Mouse (Mus musculus) midbrain, postnatal 0 days (tissue): ENCODE results near the gene Pepd. TPM values are rescaled to one million over a fixed set of nuclear protein-coding genes. Genes with fewer than 3 reads are reported as not detected.

ENCODE experiments used
- ATAC-seq: fragments of 200-750 bp; cut with Nextera tagmentation; 2 replicates; pipeline ENCODE4 v1.8.0; 2017; ENCODE audit warnings: moderate number of reproducible peaks, mild to moderate bottlenecking, moderate TSS enrichment, moderate library complexity; ENCODE audit not compliant: low FRiP score
- DNase-seq: peaks from one replicate; pipeline ENCODE4 v3.0.0-alpha.2; 2015; ENCODE audit warnings: low spot score
- H3K27ac ChIP-seq: fragments of 300-500 bp; sonication (generic); 2 replicates; pipeline ENCODE4 v1.5.1; 2014; ENCODE audit warnings: low read depth, mild to moderate bottlenecking, low read length, mixed read lengths
- H3K27me3 ChIP-seq: fragments of 300-500 bp; sonication (generic); 2 replicates; pipeline ENCODE4 v1.6.1; 2014; ENCODE audit warnings: low read length, control low read depth, mixed read lengths; ENCODE audit not compliant: insufficient read depth
- H3K36me3 ChIP-seq: fragments of 300-500 bp; sonication (generic); 2 replicates; pipeline ENCODE4 v1.6.1; 2014; ENCODE audit warnings: low read length, control low read depth, mixed read lengths; ENCODE audit not compliant: insufficient read depth
- H3K4me1 ChIP-seq: fragments of 300-500 bp; sonication (generic); 2 replicates; pipeline ENCODE4 v1.6.1; 2014; ENCODE audit warnings: mild to moderate bottlenecking, control low read depth, antibody characterized with exemption, low read length, mixed read lengths; ENCODE audit not compliant: insufficient read depth
- H3K4me2 ChIP-seq: fragments of 300-500 bp; sonication (generic); 2 replicates; pipeline ENCODE4 v1.6.1; 2014; ENCODE audit warnings: low read depth, mild to moderate bottlenecking, low read length, mixed read lengths; ENCODE audit not compliant: poor library complexity, severe bottlenecking
- H3K4me3 ChIP-seq: fragments of 300-500 bp; sonication (generic); 2 replicates; pipeline ENCODE4 v1.5.1; 2014; ENCODE audit warnings: low read depth, mild to moderate bottlenecking, low read length, moderate library complexity
- H3K9ac ChIP-seq: fragments of 300-500 bp; sonication (generic); replicated peaks from 2 replicates; pipeline ENCODE4 v1.6.1; 2014; ENCODE audit warnings: mild to moderate bottlenecking, low read length, moderate library complexity, mixed read lengths; ENCODE audit not compliant: poor library complexity, severe bottlenecking
- H3K9me3 ChIP-seq: fragments of 300-500 bp; sonication (generic); 2 replicates; pipeline ENCODE4 v1.6.1; 2016; ENCODE audit warnings: low read length, control low read depth
- CTCF ChIP-seq: IDR thresholded peaks from 2 replicates; pipeline ENCODE4 v1.5.1; 2016; ENCODE audit warnings: antibody characterized with exemption, mild to moderate bottlenecking
- WGBS: fragments of 180-500 bp; shearing (Covaris S2); extraction: QIAGEN DNeasy Blood & Tissue Kit; methylation state at CpG from one replicate; pipeline ENCODE4 v1.1.7; 2014; 5-methylcytosine and 5-hydroxymethylcytosine counted together
- polyA plus RNA-seq: library from polyadenylated mRNA; unstranded; fragments of >200 nt; fragmentation: Nextera tagmentation; extraction: Ambion mirVana; gene quantifications from 2 replicates; pipeline ENCODE4 v1.2.1, GENCODE M21; 2015
- total RNA-seq: library from RNA; depleted of rRNA; stranded (reverse); fragments of >200 nt; gene quantifications from 2 replicates; pipeline ENCODE4 v1.2.3, GENCODE M21; 2014

Pepd gene
- total and polyA plus RNA-seq, 2 experiments from 2014 or later = 60.8 to 69.8 TPM

GRCm38 (mm10) chr7:35042759-35043217 lies 130.6 kb downstream of the Pepd start:
- H3K27ac ChIP-seq = no peak overlapping the region
- DNase-seq = no peak
- 93% methylated on average over 5 of the region's 5 CpGs for WGBS

DNA sequence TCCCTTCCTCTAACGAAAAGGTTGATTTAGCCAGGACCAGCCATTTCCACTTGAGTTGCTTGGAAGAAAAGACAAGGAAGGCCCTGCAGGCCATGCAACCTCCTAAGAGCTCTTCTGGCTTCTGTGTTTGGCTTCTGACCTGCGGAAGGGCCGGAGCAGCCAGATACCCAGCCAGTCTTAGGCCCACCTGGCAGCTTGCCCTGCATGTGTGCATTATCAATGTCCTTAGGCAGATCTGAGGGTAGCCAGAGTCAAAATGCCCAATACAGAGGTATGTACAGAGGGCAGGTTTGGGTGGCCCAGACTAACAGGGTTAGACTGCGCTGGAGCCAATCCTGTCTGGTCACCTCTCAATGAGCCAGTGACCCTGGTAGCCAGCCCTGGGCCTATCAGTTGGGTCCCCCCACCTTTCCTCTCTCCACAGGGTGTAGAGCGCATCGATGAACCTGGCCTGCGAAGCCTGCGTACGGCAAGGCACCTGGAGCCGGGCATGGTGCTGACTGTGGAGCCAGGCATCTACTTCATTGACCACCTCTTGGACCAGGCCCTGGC lies 131.2 kb downstream of the Pepd start:
- 0 out of 2 replicates have a peak, but pooled peaks have one; percentile 50 for ATAC-seq
- no peak overlapping the region for H3K4me2 ChIP-seq
- no peak for DNase-seq
- peaks cover 23% of the 10 kb centered on the region; the same call in 1 of the 2 replicates for H3K36me3 ChIP-seq
- no peaks in the 10 kb centered on the region for H3K4me1 ChIP-seq
- no peaks in the 10 kb centered on the region for H3K27me3 ChIP-seq
- no peak overlapping the region for H3K27ac ChIP-seq
- no peak overlapping the region for H3K4me3 ChIP-seq
- no peak overlapping the region for H3K9ac ChIP-seq
- TF ChIP-seq CTCF = no peak
- 94% methylated on average over 10 of the region's 10 CpGs for WGBS
- H3K9me3 ChIP-seq = no peaks in the 10 kb centered on the region

More at GRCm38 (mm10) chr7:35042759-35043217, 130.6 kb downstream of the Pepd start:
- Histone ChIP-seq H3K27me3 (no peaks in the 10 kb centered on the region), H3K9ac (no peak overlapping the region), H3K36me3 (peaks cover 23% of the 10 kb centered on the region; the same call in 1 of the 2 replicates), H3K4me3 (no peak overlapping the region), H3K4me1 (no peaks in the 10 kb centered on the region), H3K4me2 (no peak overlapping the region), H3K9me3 (no peaks in the 10 kb centered on the region)
- ATAC-seq = no peak
- TF ChIP-seq CTCF = no peak

DNA sequence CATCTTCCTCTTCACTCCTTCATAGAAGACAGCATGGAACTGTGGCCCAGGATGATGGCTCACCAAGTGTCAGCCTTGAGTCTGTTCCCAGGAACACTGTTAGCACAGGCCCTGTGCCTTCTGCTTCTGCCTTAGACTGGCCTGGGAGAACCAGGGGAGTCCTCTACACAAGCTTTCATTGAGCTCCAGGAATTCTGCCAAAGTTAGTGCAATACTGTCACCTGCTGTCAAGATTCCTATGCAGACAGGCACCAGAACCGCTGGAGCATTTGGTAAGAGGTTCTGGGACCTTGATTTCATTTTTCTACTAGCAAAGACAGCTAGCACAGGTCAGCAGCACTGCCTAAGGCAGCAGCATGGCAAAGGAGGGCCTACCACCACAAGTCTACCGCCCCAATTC lies 132.5 kb downstream of the Pepd start:
- H3K27me3 ChIP-seq = no peaks in the 10 kb centered on the region
- no peak overlapping the region for H3K4me3 ChIP-seq
- DNase-seq = no peak
- WGBS = 91% methylated on average over 2 of the region's 2 CpGs
- H3K36me3 ChIP-seq = peaks cover 23% of the 10 kb centered on the region; the same call in 1 of the 2 replicates
- H3K4me2 ChIP-seq = no peak overlapping the region
- no peak overlapping the region for H3K9ac ChIP-seq
- no peaks in the 10 kb centered on the region for H3K9me3 ChIP-seq
- peak; percentile 40 for TF ChIP-seq CTCF
- ATAC-seq = no peak
- no peaks in the 10 kb centered on the region for H3K4me1 ChIP-seq
- H3K27ac ChIP-seq = no peak overlapping the region

DNA sequence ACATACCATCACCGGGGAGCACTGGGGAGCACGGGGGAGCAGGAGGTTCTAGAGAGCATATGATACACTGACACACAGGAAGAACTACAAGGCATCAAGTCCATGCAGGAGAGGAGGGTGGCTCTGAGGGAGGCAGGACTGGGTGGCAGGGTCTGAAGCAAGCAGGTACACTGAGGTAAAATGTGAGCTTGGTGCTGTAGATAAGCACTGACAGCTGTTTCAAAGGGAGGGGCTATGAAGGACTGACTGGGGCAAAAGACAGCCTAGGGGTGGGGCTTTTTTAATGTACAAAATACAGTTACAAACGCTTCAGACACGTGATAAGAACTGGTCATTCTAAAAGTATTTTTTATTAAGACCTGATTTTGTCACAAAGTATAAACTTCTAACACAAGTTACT lies 133.9 kb downstream of the Pepd start:
- H3K36me3 ChIP-seq = peaks cover 18% of the 10 kb centered on the region; the same call in 1 of the 2 replicates
- no peaks in the 10 kb centered on the region for H3K9me3 ChIP-seq
- no peak overlapping the region for H3K27ac ChIP-seq
- no peaks in the 10 kb centered on the region for H3K4me1 ChIP-seq
- H3K9ac ChIP-seq = no peak overlapping the region
- 99% methylated on average over 4 of the region's 4 CpGs for WGBS
- TF ChIP-seq CTCF = no peak
- no peak overlapping the region for H3K4me3 ChIP-seq
- no peak for DNase-seq
- no peaks in the 10 kb centered on the region for H3K27me3 ChIP-seq
- no peak overlapping the region for H3K4me2 ChIP-seq
- ATAC-seq = no peak

DNA sequence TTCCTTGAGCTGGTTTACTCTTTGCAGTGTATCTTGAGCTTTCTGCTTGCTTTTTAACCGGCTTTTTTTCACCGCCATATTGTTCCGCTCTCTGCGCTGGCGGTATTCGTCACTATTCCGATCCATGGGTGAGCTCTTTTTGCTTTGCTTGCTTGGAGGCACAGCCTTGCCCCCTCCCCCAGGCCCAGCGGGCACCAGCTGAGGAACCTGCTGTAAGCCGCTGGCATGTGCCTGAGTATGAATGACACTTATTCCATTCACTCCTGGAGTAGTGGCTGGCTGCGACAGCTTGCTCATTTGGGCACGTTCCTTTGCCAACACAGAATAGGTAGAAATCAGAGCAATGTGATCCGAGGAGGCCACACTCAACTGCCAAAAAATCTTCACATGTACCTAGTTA lies 138.4 kb downstream of the Pepd start:
- ATAC-seq (no peak), DNase-seq (no peak)
- peaks cover 8% of the 10 kb centered on the region; the same call in 1 of the 2 replicates for H3K4me1 ChIP-seq
- no peak overlapping the region for H3K9ac ChIP-seq
- no peak overlapping the region for H3K4me2 ChIP-seq
- no peak overlapping the region for H3K27ac ChIP-seq
- no peak overlapping the region for H3K4me3 ChIP-seq
- 0 out of 2 replicates have a peak, but pooled peaks cover 5% of the 10 kb centered on the region for H3K36me3 ChIP-seq
- no peak for TF ChIP-seq CTCF
- WGBS = 90% methylated on average over 12 of the region's 12 CpGs
- no peaks in the 10 kb centered on the region for H3K27me3 ChIP-seq
- no peaks in the 10 kb centered on the region for H3K9me3 ChIP-seq

GRCm38 (mm10) chr7:35053161-35053560 lies 141.0 kb downstream of the Pepd start:
- DNase-seq (no peak), ATAC-seq (no peak)
- Histone ChIP-seq H3K4me1 (peaks cover 8% of the 10 kb centered on the region; the same call in 1 of the 2 replicates), H3K27me3 (no peaks in the 10 kb centered on the region), H3K4me3 (no peak overlapping the region), H3K4me2 (no peak overlapping the region), H3K9me3 (no peaks in the 10 kb centered on the region), H3K36me3 (no peaks in the 10 kb centered on the region), H3K9ac (no peak overlapping the region), H3K27ac (no peak overlapping the region)
- no peak for TF ChIP-seq CTCF
- WGBS = 93% methylated on average over 3 of the region's 3 CpGs
